Mouse (Mus musculus) bone marrow macrophage, adult 2 months (primary cell): ENCODE data around the gene Psen2. TPM values are rescaled to one million over a fixed set of nuclear protein-coding genes. Genes with fewer than 3 reads are reported as not detected.

Source experiments
- H3K27ac ChIP-seq: 2 replicates; pipeline ENCODE4 v1.5.1; 2012; ENCODE audit warnings: low read depth, low read length; ENCODE audit not compliant: insufficient read depth
- H3K4me1 ChIP-seq: 2 replicates; pipeline ENCODE4 v1.6.1; 2012; ENCODE audit warnings: low read length; ENCODE audit not compliant: control insufficient read depth, insufficient read depth
- H3K4me3 ChIP-seq: 2 replicates; pipeline ENCODE4 v1.5.1; 2012; ENCODE audit warnings: mild to moderate bottlenecking, low read length, moderate library complexity; ENCODE audit not compliant: insufficient read depth
- CTCF ChIP-seq: IDR thresholded peaks from 2 replicates; pipeline ENCODE4 v1.5.1; 2012; ENCODE audit warnings: low read depth, mild to moderate bottlenecking, low read length, moderate library complexity
- POLR2A ChIP-seq: IDR thresholded peaks from 2 replicates; pipeline ENCODE4 v1.6.1; 2012; ENCODE audit warnings: mild to moderate bottlenecking, low read depth, low read length, borderline replicate concordance
- polyA plus RNA-seq: library from polyadenylated mRNA; stranded (reverse); fragments of >200 nt; gene quantifications from 2 replicates; pipeline ENCODE4 v1.2.4, GENCODE M21; 2012; ENCODE audit not compliant: missing spikeins, insufficient read depth, insufficient read length

The Psen2 gene
- polyA plus RNA-seq, 1 experiment, result 70.9 TPM

- no peak overlapping the region for H3K27ac ChIP-seq
- peaks cover 42% of the 10 kb centered on the region for H3K4me1 ChIP-seq
- TF ChIP-seq POLR2A, result no peak
- TF ChIP-seq CTCF, result no peak
- H3K4me3 ChIP-seq, result no peak overlapping the region
Observed at GRCm38 (mm10) chr1:180193391-180193935, 69.8 kb downstream of the Psen2 start.

GRCm38 (mm10) chr1:180192866-180193265 lies 70.4 kb downstream of the Psen2 start:
- Histone ChIP-seq H3K4me3 (no peak overlapping the region), H3K27ac (no peak overlapping the region), H3K4me1 (peaks cover 38% of the 10 kb centered on the region)
- TF ChIP-seq CTCF, result no peak
- TF ChIP-seq POLR2A, result no peak

- TF ChIP-seq POLR2A, result no peak
- no peak for TF ChIP-seq CTCF
- peaks cover 38% of the 10 kb centered on the region for H3K4me1 ChIP-seq
- H3K27ac ChIP-seq, result no peak overlapping the region
- no peak overlapping the region for H3K4me3 ChIP-seq
Observed at GRCm38 (mm10) chr1:180191651-180192220, 71.5 kb downstream of the Psen2 start.

DNA sequence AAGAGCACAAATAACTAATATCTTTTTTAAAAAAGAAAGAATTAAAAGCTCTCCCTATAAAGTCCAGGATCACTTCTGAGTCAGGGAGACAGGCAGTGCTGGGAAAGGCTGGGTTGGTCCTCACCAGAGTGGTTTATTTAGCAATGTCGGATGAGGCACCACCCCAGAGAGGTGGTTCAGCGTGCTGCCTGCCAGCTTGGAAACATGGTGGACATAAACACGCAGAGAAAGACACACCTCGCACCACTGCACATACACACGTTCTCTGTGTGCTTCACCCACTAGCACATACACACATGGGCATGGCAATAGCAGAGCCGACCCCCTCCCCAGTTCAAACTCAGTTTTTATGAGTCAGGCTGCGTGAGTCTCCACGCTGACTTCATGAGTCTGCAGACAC lies 72.1 kb downstream of the Psen2 start:
- no peak overlapping the region for H3K27ac ChIP-seq
- TF ChIP-seq POLR2A (no peak), CTCF (no peak)
- H3K4me3 ChIP-seq, result no peak overlapping the region
- H3K4me1 ChIP-seq, result peaks cover 33% of the 10 kb centered on the region

- H3K4me1 ChIP-seq, result peaks cover 22% of the 10 kb centered on the region
- H3K27ac ChIP-seq, result no peak overlapping the region
- H3K4me3 ChIP-seq, result no peak overlapping the region
- no peak for TF ChIP-seq POLR2A
Observed at GRCm38 (mm10) chr1:180188951-180189350, 74.3 kb downstream of the Psen2 start.

- no peak for TF ChIP-seq CTCF
- no peak for TF ChIP-seq POLR2A
- Histone ChIP-seq H3K4me1 (peaks cover 3% of the 10 kb centered on the region), H3K4me3 (no peak overlapping the region), H3K27ac (no peak overlapping the region)
Observed at GRCm38 (mm10) chr1:180186371-180186770, 76.9 kb downstream of the Psen2 start.

DNA sequence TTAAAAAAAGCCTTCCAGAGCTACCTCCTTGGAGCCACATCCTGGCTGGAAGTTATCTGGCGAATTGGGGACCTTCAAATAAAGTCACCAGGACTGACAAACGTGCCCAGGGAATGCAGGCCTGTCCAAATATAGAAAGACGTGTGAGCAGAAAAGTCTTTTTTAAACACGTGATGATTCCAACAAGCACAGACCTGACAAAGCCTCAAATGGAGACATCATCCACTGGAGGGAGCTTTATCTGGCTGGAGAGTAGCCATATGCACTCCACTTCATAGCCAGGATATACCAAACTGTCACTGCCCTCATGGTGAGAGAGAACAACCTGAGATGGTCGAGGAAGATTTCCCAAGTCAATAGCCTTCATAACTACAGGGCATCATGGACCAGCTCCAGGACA lies 77.4 kb downstream of the Psen2 start:
- Histone ChIP-seq H3K27ac (no peak overlapping the region), H3K4me1 (no peaks in the 10 kb centered on the region), H3K4me3 (no peak overlapping the region)
- TF ChIP-seq POLR2A, result no peak
- TF ChIP-seq CTCF, result no peak

DNA sequence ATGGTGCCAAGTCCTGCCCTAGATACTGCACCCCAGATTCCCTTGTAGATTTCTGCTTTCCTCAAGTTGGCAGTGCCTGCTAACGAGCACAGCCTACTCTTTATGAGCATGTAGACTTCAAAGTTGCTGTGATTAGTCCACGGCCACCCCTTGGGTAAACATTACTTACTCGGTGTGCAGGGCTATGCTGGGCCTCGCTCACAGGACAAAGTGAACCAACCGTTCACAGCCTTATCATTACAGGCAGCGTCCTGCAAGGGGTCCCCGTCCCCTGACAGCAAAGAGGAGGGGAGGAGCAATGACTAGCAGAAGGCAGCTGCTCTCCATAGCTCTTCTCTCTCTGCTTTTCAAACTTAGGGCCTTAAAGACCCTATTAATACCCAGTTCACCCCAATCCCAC lies 78.5 kb downstream of the Psen2 start:
- H3K4me3 ChIP-seq, result no peak overlapping the region
- TF ChIP-seq CTCF, result no peak
- TF ChIP-seq POLR2A, result no peak
- no peaks in the 10 kb centered on the region for H3K4me1 ChIP-seq
- H3K27ac ChIP-seq, result no peak overlapping the region

GRCm38 (mm10) chr1:180183525-180184159 lies 79.6 kb downstream of the Psen2 start:
- H3K4me3 ChIP-seq, result no peak overlapping the region
- H3K4me1 ChIP-seq, result no peaks in the 10 kb centered on the region
- no peak overlapping the region for H3K27ac ChIP-seq
- TF ChIP-seq POLR2A (no peak), CTCF (no peak)

DNA sequence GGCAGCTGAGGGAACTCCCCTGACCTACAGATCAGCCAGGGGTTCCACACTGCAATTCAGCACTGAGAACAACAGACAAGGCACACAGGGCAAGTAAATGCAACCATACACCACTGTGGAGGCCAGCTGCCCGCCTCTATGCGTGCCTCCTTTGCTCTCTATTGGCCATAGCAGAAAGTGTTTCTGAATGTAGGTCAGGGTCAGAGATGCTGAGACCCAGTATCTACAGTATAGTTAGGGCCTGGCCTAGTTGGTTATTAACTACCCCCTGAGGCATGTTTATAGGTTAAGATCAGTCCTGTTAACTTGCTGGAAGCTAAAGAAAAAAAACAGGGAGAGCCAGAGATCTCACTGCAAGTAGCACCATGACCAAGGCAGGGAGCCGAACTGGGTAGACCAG lies 80.5 kb downstream of the Psen2 start:
- Histone ChIP-seq H3K4me3 (no peak overlapping the region), H3K4me1 (no peaks in the 10 kb centered on the region), H3K27ac (no peak overlapping the region)
- no peak for TF ChIP-seq CTCF
- TF ChIP-seq POLR2A, result no peak
